Mouse (Mus musculus) lung, embryonic 16.5 days (tissue): ENCODE measurements around the gene Phf21a. TPM values are rescaled to one million over a fixed set of nuclear protein-coding genes. Genes with fewer than 3 reads are reported as not detected.

ENCODE experiments used
- ATAC-seq: fragments of 200-750 bp; cut with Nextera tagmentation; 2 replicates; pipeline ENCODE4 v1.8.0; 2017; ENCODE audit warnings: low read depth, mild to moderate bottlenecking, moderate library complexity
- H3K27ac ChIP-seq: fragments of 300-500 bp; sonication (generic); 2 replicates; pipeline ENCODE4 v1.5.1; 2014; ENCODE audit warnings: mild to moderate bottlenecking, control low read depth, low read length
- H3K27me3 ChIP-seq: fragments of 300-500 bp; sonication (generic); 2 replicates; pipeline ENCODE4 v1.6.1; 2014; ENCODE audit warnings: low read depth, low read length, mixed read lengths; ENCODE audit not compliant: control insufficient read depth, insufficient read depth
- H3K36me3 ChIP-seq: fragments of 300-500 bp; sonication (generic); 2 replicates; pipeline ENCODE4 v1.6.1; 2014; ENCODE audit warnings: low read length; ENCODE audit not compliant: control insufficient read depth, insufficient read depth
- H3K4me1 ChIP-seq: fragments of 300-500 bp; sonication (generic); replicated peaks from 2 replicates; pipeline ENCODE4 v1.6.1; 2014; ENCODE audit warnings: low read length, mixed read lengths; ENCODE audit not compliant: control insufficient read depth, insufficient read depth
- H3K4me2 ChIP-seq: fragments of 300-500 bp; sonication (generic); 2 replicates; pipeline ENCODE4 v1.6.1; 2014; ENCODE audit warnings: low read depth, low read length, control low read depth
- H3K4me3 ChIP-seq: fragments of 300-500 bp; sonication (generic); 2 replicates; pipeline ENCODE4 v1.5.1; 2014; ENCODE audit warnings: mild to moderate bottlenecking, low read length, control low read depth
- H3K9ac ChIP-seq: fragments of 300-500 bp; sonication (generic); 2 replicates; pipeline ENCODE4 v1.6.1; 2014; ENCODE audit warnings: low read length, control low read depth
- H3K9me3 ChIP-seq: fragments of 300-500 bp; sonication (generic); 2 replicates; pipeline ENCODE4 v1.6.1; 2016; ENCODE audit warnings: low read length; ENCODE audit not compliant: control insufficient read depth
- WGBS: fragments of 180-500 bp; shearing (Covaris S2); extraction: QIAGEN DNeasy Blood & Tissue Kit; methylation state at CpG from one replicate; pipeline ENCODE4 v1.1.7; 2014; 5-methylcytosine and 5-hydroxymethylcytosine counted together
- polyA plus RNA-seq: library from polyadenylated mRNA; unstranded; fragments of >200 nt; fragmentation: Nextera tagmentation; extraction: Ambion mirVana; gene quantifications from 2 replicates; pipeline ENCODE4 v1.2.1, GENCODE M21; 2015

Gene Phf21a
- polyA plus RNA-seq, 1 experiment from 2014 or later: 31.4 TPM

DNA sequence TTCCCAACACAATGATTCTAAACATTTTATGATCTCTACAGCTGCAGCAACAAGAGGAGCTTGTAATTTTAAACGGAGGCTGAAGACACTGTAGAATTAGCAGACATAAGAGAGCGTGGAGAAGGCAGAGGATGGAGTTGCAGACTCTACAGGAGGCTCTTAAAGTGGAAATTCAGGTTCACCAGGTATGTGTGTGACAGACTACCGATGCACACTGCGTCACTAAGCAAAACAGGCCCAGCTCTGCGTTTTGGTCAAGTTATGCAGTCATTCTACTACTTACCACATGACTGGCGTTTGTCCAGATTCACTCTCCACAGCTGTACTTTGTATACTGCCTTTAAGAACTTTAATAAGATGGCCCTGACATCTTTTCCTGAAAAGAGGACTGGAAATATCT is 128.5 kb downstream of the Phf21a start:
- no peaks in the 10 kb centered on the region for H3K27me3 ChIP-seq
- ATAC-seq: no peak
- no peak overlapping the region for H3K27ac ChIP-seq
- 67% methylated on average over 6 of the region's 6 CpGs for WGBS
- H3K9ac ChIP-seq: no peak overlapping the region
- no peak overlapping the region for H3K4me2 ChIP-seq
- H3K9me3 ChIP-seq: no peaks in the 10 kb centered on the region
- no peaks in the 10 kb centered on the region for H3K4me1 ChIP-seq
- H3K36me3 ChIP-seq: peaks cover 11% of the 10 kb centered on the region; the same call in 1 of the 2 replicates
- no peak overlapping the region for H3K4me3 ChIP-seq

DNA sequence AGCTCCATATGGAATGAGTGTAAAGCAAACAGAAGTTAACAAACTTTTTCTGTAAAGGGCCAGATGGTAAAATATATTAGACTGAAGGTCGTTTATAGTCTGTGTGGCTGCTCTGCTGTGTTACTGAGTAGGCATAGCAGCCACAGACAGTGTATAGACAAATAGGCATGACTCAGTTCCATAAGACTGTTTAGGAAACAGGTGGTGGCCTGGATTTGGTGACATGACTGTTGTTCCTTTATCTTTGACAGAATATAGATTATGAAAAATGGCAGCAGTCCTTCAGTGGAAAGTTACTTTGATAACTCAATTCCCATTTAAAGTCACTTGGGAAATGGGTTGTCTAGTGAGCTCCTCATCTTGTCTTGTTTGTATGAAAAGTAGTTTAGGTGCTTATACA is 132.7 kb downstream of the Phf21a start:
- H3K4me1 ChIP-seq: no peaks in the 10 kb centered on the region

GRCm38 (mm10) chr2:92229973-92230372 is 137.1 kb downstream of the Phf21a start:
- Histone ChIP-seq H3K9ac (no peak overlapping the region), H3K4me3 (no peak overlapping the region), H3K4me1 (no peaks in the 10 kb centered on the region), H3K27me3 (no peaks in the 10 kb centered on the region), H3K9me3 (no peaks in the 10 kb centered on the region), H3K27ac (no peak overlapping the region), H3K36me3 (peaks cover 19% of the 10 kb centered on the region), H3K4me2 (no peak overlapping the region)
- no peak for ATAC-seq
- WGBS: 62% methylated on average over 9 of the region's 9 CpGs

More for the DNA sequence above, 132.7 kb downstream of the Phf21a start:
- no peak overlapping the region for H3K27ac ChIP-seq
- peaks cover 8% of the 10 kb centered on the region; the same call in 1 of the 2 replicates for H3K36me3 ChIP-seq
- no peak overlapping the region for H3K9ac ChIP-seq
- H3K4me3 ChIP-seq: no peak overlapping the region
- no peak overlapping the region for H3K4me2 ChIP-seq
- no peak for ATAC-seq
- H3K9me3 ChIP-seq: no peaks in the 10 kb centered on the region
- no peaks in the 10 kb centered on the region for H3K27me3 ChIP-seq
- 55% methylated on average over 1 of the region's 1 CpGs for WGBS

DNA sequence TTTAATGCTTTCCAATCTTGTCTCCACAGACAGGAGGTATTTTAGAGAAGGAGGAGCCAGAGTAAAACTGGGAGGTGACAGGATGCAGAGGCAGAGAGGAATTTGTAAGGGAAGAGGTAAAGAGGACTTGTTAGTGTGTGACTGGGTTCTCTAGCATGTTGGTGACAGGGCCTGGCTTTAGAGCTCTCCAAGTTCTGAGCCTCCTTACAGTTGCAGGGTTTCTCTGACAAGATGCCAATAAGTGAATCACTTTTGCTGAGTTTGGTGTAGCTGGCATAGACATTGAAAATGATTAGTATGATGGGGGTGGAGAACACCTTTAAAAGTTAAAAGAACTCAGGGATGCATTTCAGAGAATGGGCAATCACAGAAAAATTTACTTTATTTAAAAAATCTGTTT is 138.8 kb downstream of the Phf21a start:
- Histone ChIP-seq H3K4me3 (no peak overlapping the region), H3K27me3 (no peaks in the 10 kb centered on the region), H3K9ac (no peak overlapping the region), H3K4me2 (no peak overlapping the region), H3K27ac (no peak overlapping the region), H3K4me1 (no peaks in the 10 kb centered on the region), H3K9me3 (no peaks in the 10 kb centered on the region), H3K36me3 (peaks cover 28% of the 10 kb centered on the region)
- ATAC-seq: no peak

- no peak overlapping the region for H3K9ac ChIP-seq
- no peaks in the 10 kb centered on the region for H3K9me3 ChIP-seq
- ATAC-seq: no peak
- H3K4me2 ChIP-seq: no peak overlapping the region
- no peak overlapping the region for H3K27ac ChIP-seq
- WGBS: 85% methylated on average over 5 of the region's 5 CpGs
- H3K4me1 ChIP-seq: no peaks in the 10 kb centered on the region
- peaks cover 27% of the 10 kb centered on the region for H3K36me3 ChIP-seq
- H3K4me3 ChIP-seq: no peak overlapping the region
- no peaks in the 10 kb centered on the region for H3K27me3 ChIP-seq
Measured at GRCm38 (mm10) chr2:92234768-92235332, 141.9 kb downstream of the Phf21a start.

DNA sequence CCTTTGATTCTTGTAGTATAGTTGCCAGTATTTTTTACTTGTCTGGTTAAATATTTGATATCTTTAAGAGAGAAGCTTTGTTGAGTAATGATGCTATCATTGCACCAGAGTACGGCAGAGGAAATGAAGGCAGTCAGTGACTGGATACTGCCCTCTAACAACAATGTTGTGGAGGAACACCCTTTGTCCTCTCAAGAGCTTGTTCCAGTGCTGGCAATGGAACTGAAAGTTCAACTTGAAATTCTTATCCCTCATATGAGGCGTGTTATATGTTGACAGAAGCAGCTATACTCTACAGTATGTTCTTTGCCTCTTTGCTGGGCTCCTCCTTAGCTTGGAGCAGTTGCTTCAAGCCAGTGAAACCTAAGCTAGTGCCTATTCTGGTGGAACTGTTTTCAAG is 147.4 kb downstream of the Phf21a start:
- H3K9me3 ChIP-seq: no peaks in the 10 kb centered on the region
- WGBS: 68% methylated on average over 2 of the region's 2 CpGs
- ATAC-seq: no peak
- no peak overlapping the region for H3K4me2 ChIP-seq
- H3K36me3 ChIP-seq: peaks cover 8% of the 10 kb centered on the region
- H3K27me3 ChIP-seq: no peaks in the 10 kb centered on the region
- no peaks in the 10 kb centered on the region for H3K4me1 ChIP-seq
- no peak overlapping the region for H3K27ac ChIP-seq
- no peak overlapping the region for H3K4me3 ChIP-seq
- no peak overlapping the region for H3K9ac ChIP-seq

DNA sequence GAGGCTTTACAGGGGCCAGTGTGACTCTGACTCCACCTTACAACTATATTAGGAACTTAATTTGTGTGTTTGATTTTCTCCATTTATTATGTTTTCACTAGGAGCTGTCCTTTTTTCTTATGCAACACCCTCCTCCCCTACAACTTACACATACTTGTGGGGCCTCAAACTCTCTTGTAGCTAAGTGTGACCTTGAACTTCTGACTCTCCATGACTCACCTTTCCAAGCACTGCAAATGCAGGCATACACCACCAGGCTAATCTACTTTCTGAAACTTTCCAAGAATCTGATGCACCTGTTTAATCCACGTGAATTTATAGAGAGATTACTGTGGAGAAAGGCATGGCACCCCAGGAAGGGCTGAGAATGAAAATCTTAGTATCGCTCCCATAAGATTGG is 147.9 kb downstream of the Phf21a start:
- no peak overlapping the region for H3K27ac ChIP-seq
- H3K9me3 ChIP-seq: no peaks in the 10 kb centered on the region
- no peaks in the 10 kb centered on the region for H3K4me1 ChIP-seq
- no peak for ATAC-seq
- H3K27me3 ChIP-seq: no peaks in the 10 kb centered on the region
- no peak overlapping the region for H3K4me2 ChIP-seq
- H3K36me3 ChIP-seq: peaks cover 8% of the 10 kb centered on the region
- H3K9ac ChIP-seq: no peak overlapping the region
- H3K4me3 ChIP-seq: no peak overlapping the region
- WGBS: 97% methylated on average over 2 of the region's 2 CpGs

DNA sequence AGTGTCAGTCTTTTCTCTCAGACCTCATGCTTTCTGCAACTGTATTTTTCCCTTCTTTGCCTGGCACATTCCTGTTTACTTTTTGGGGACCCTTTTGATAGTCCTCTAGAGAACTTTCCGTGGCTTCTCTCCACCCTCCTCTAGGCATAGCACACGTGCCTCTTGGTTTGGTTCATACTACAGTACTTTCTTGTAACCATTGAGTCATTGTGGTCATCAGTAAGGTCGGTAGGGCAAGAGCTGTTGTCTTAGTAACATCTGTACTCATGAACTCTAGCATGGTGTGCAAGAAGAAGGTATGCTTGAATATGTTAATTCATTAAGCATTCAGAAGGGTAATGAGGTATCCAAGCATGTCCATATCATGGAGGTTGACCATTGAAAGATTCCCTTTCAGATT is 148.4 kb downstream of the Phf21a start:
- WGBS: 80% methylated on average over 3 of the region's 3 CpGs

GRCm38 (mm10) chr2:92246112-92246511 is 153.2 kb downstream of the Phf21a start:
- H3K4me3 ChIP-seq: no peak overlapping the region
- H3K9ac ChIP-seq: no peak overlapping the region
- H3K4me2 ChIP-seq: no peak overlapping the region
- H3K36me3 ChIP-seq: peaks cover 7% of the 10 kb centered on the region
- no peak for ATAC-seq
- WGBS: 93% methylated on average over 1 of the region's 1 CpGs
- no peaks in the 10 kb centered on the region for H3K27me3 ChIP-seq
- no peak overlapping the region for H3K27ac ChIP-seq
- no peaks in the 10 kb centered on the region for H3K4me1 ChIP-seq
- H3K9me3 ChIP-seq: no peaks in the 10 kb centered on the region

More for the DNA sequence above, 148.4 kb downstream of the Phf21a start:
- Histone ChIP-seq H3K4me2 (no peak overlapping the region), H3K27me3 (no peaks in the 10 kb centered on the region), H3K4me3 (no peak overlapping the region), H3K9me3 (no peaks in the 10 kb centered on the region), H3K36me3 (peaks cover 4% of the 10 kb centered on the region), H3K9ac (no peak overlapping the region), H3K4me1 (no peaks in the 10 kb centered on the region), H3K27ac (no peak overlapping the region)
- ATAC-seq: no peak

DNA sequence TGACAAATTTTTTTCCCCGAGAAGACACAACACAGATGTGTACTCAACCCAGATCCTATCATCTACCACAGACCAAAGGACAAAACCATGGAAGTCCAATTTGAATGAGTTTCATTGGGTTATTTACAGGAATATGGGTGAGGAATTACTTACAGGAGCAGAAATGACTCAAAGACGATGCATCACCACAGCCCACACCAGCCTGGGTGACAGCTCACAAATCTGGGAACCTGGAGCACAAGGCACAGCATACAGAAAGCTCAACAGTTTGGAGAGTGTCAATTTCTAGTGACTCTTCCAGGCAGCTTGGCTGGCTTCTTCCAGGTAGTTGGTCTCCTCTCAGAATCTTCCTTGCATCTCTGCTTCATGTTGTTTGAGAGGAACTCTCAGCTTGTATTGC is 154.8 kb downstream of the Phf21a start:
- H3K9ac ChIP-seq: no peak overlapping the region
- no peak overlapping the region for H3K4me3 ChIP-seq
- WGBS: 93% methylated on average over 2 of the region's 2 CpGs
- no peaks in the 10 kb centered on the region for H3K4me1 ChIP-seq
- H3K27ac ChIP-seq: no peak overlapping the region
- H3K27me3 ChIP-seq: no peaks in the 10 kb centered on the region
- no peak overlapping the region for H3K4me2 ChIP-seq
- H3K36me3 ChIP-seq: peaks cover 7% of the 10 kb centered on the region
- no peaks in the 10 kb centered on the region for H3K9me3 ChIP-seq
- ATAC-seq: no peak
